Mouse (Mus musculus) kidney, adult 2 months (tissue): ENCODE results near the gene Dennd4c. TPM values are rescaled to one million over a fixed set of nuclear protein-coding genes. Genes with fewer than 3 reads are reported as not detected.

Source experiments
- DNase-seq: peaks from one replicate; pipeline ENCODE4 v3.0.0; 2021
- H3K27ac ChIP-seq: fragments of 200-500 bp; 2 replicates; pipeline ENCODE4 v1.5.1; 2012; ENCODE audit warnings: low read depth, low read length, control low read depth, inconsistent platforms; ENCODE audit not compliant: insufficient read depth
- H3K27me3 ChIP-seq: fragments of 200-500 bp; replicated peaks from 2 replicates; pipeline ENCODE4 v1.6.1; 2012; ENCODE audit warnings: mild to moderate bottlenecking, moderate library complexity, low read length, inconsistent platforms; ENCODE audit not compliant: control insufficient read depth, insufficient read depth
- H3K36me3 ChIP-seq: fragments of 200-500 bp; 2 replicates; pipeline ENCODE4 v1.6.1; 2012; ENCODE audit warnings: mild to moderate bottlenecking, moderate library complexity, low read length, inconsistent platforms; ENCODE audit not compliant: control insufficient read depth, insufficient read depth
- H3K4me1 ChIP-seq: fragments of 200-500 bp; 2 replicates; pipeline ENCODE4 v1.6.1; 2011; ENCODE audit warnings: low read length; ENCODE audit not compliant: control insufficient read depth, insufficient read depth
- H3K4me3 ChIP-seq: fragments of 200-500 bp; 2 replicates; pipeline ENCODE4 v1.5.1; 2011; ENCODE audit warnings: mild to moderate bottlenecking, low read depth, low read length, control low read depth; ENCODE audit not compliant: insufficient read depth
- CTCF ChIP-seq: fragments of 200-500 bp; conservative IDR thresholded peaks from 2 replicates; pipeline ENCODE4 v1.5.1; 2011; ENCODE audit warnings: low read depth, mild to moderate bottlenecking, control low read depth, low read length, moderate library complexity, mixed read lengths; ENCODE audit not compliant: insufficient read depth, insufficient read length
- POLR2A ChIP-seq: fragments of 200-500 bp; IDR thresholded peaks from one replicate; pipeline ENCODE4 v1.6.1; 2011; ENCODE audit warnings: low read depth, low read length, control low read depth
- WGBS: fragments of 180-500 bp; shearing (Covaris S2); methylation state at CpG from one replicate; pipeline ENCODE4 v1.1.7; 2018; 5-methylcytosine and 5-hydroxymethylcytosine counted together
- polyA plus RNA-seq: library from polyadenylated mRNA; depleted of rRNA; stranded (reverse); fragments of >200 nt; gene quantifications from 2 replicates; pipeline ENCODE4 v1.2.3, GENCODE M21; 2012

The Dennd4c gene
- polyA plus RNA-seq, 1 experiment: 5.6 TPM

DNA sequence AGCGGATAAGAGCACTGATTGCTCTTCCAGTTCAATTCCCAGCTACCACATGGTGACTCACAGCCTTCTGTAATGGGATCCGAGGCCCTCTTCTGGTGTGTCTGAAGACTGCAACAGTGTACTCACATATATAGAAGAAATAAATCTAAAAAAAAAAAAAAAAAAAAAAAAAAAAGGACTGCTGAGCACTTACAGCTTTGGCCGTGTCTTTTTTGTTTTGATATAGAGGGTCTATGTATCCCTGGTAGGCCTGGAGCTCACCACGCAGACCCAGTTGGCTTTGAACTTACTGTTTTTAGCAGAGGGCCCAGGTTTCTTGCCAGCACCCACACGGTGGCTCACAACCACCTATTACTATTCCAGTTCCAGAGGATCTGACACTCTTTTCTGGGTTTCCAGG, 115.7 kb downstream of the Dennd4c start:
- Histone ChIP-seq H3K27ac (no peak overlapping the region), H3K4me3 (no peak overlapping the region), H3K36me3 (no peaks in the 10 kb centered on the region), H3K27me3 (no peaks in the 10 kb centered on the region), H3K4me1 (no peaks in the 10 kb centered on the region)
- no peak for DNase-seq
- no peak for TF ChIP-seq POLR2A
- TF ChIP-seq CTCF: no peak
- 82% methylated on average over 5 of the region's 5 CpGs for WGBS

GRCm38 (mm10) chr4:86871988-86872387, 123.6 kb downstream of the Dennd4c start:
- Histone ChIP-seq H3K4me3 (no peak overlapping the region), H3K36me3 (no peaks in the 10 kb centered on the region)

GRCm38 (mm10) chr4:86873072-86873471, 124.7 kb downstream of the Dennd4c start:
- H3K4me1 ChIP-seq: no peaks in the 10 kb centered on the region
- no peaks in the 10 kb centered on the region for H3K36me3 ChIP-seq
- 65% methylated on average over 4 of the region's 4 CpGs for WGBS
- DNase-seq: no peak
- no peak overlapping the region for H3K4me3 ChIP-seq
- no peak overlapping the region for H3K27ac ChIP-seq
- no peak for TF ChIP-seq CTCF
- TF ChIP-seq POLR2A: no peak
- H3K27me3 ChIP-seq: no peaks in the 10 kb centered on the region

More at GRCm38 (mm10) chr4:86871988-86872387, 123.6 kb downstream of the Dennd4c start:
- no peaks in the 10 kb centered on the region for H3K4me1 ChIP-seq
- TF ChIP-seq POLR2A (no peak), CTCF (no peak)
- no peaks in the 10 kb centered on the region for H3K27me3 ChIP-seq
- H3K27ac ChIP-seq: no peak overlapping the region
- DNase-seq: no peak

- peak; percentile 97 for DNase-seq
- no peaks in the 10 kb centered on the region for H3K36me3 ChIP-seq
- no peak for TF ChIP-seq CTCF
- TF ChIP-seq POLR2A: peak; percentile 94
- H3K4me1 ChIP-seq: no peaks in the 10 kb centered on the region
- H3K4me3 ChIP-seq: peak within 1 kb of the TSS; percentile 99
- WGBS: 1% methylated on average over 60 of the region's 60 CpGs
- H3K27ac ChIP-seq: peak within 1 kb of the TSS; percentile 54
- H3K27me3 ChIP-seq: no peaks in the 10 kb centered on the region
These were observed 125.9 kb downstream of the Dennd4c start, which contains the start of gene Acer2 for GRCm38 (mm10) chr4:86874146-86874847. Gene Acer2, plus strand, starts transcription at chr4:86874396.

- no peak overlapping the region for H3K27ac ChIP-seq
- no peaks in the 10 kb centered on the region for H3K36me3 ChIP-seq
- WGBS: 87% methylated on average over 2 of the region's 2 CpGs
- no peaks in the 10 kb centered on the region for H3K27me3 ChIP-seq
- H3K4me3 ChIP-seq: no peak overlapping the region
- no peaks in the 10 kb centered on the region for H3K4me1 ChIP-seq
- TF ChIP-seq POLR2A (no peak), CTCF (no peak)
- no peak for DNase-seq
These were observed 131.1 kb downstream of the Dennd4c start for GRCm38 (mm10) chr4:86879477-86879876.

DNA sequence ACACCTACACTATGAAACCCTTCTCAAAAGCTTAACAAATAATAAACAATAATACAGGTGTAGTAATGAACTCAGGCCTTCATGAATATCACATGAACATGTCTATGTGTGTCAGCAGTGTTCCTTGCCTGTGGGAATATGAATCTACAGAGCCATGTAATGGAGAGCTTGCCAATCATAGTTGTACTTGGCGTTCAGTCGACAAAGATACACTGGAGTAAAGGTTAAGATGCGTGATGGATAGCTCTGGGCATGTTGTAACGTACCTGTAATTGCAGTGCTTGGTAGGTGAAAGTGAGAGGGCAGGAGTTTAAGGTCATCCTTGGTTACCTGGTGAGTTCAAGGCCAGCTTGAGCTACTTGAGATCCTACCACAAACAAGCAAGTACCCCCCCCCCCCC, 132.8 kb downstream of the Dennd4c start:
- no peak for TF ChIP-seq CTCF
- no peak for TF ChIP-seq POLR2A
- 90% methylated on average over 4 of the region's 4 CpGs for WGBS
- H3K27ac ChIP-seq: no peak overlapping the region
- H3K27me3 ChIP-seq: no peaks in the 10 kb centered on the region
- no peak for DNase-seq
- H3K36me3 ChIP-seq: no peaks in the 10 kb centered on the region
- no peak overlapping the region for H3K4me3 ChIP-seq
- no peaks in the 10 kb centered on the region; the same call in 1 of the 2 replicates for H3K4me1 ChIP-seq

DNA sequence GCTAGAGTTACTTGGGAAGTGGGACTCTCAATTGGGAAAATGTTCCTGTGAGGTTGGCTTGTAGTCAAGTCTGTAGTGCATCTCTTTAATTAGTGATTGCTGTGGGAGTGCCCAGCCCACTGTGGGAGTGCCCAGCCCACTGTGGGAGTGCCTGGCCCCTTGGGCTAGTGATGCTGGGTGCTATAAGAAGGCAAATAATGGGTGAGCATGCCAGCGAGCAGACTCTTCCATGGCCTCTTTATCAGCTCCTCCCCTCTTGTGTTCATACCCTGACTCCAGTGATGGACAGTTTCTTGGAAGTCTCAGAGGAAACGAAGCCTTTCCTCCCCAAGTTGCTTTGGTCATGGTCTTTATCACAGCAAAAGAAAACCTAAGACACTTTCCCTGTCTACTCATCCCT, 134.1 kb downstream of the Dennd4c start:
- H3K27ac ChIP-seq: 0 out of 2 replicates have a peak overlapping the region, but pooled peaks have one; percentile 29
- H3K4me1 ChIP-seq: no peaks in the 10 kb centered on the region; the same call in 1 of the 2 replicates
- WGBS: 34% methylated on average over 2 of the region's 2 CpGs

GRCm38 (mm10) chr4:86884945-86885344, 136.6 kb downstream of the Dennd4c start:
- peak; percentile 52 for DNase-seq
- no peak overlapping the region for H3K4me3 ChIP-seq
- 64% methylated on average over 4 of the region's 4 CpGs for WGBS
- no peaks in the 10 kb centered on the region; the same call in 1 of the 2 replicates for H3K36me3 ChIP-seq
- no peaks in the 10 kb centered on the region; the same call in 1 of the 2 replicates for H3K4me1 ChIP-seq
- no peaks in the 10 kb centered on the region for H3K27me3 ChIP-seq
- no peak overlapping the region for H3K27ac ChIP-seq
- TF ChIP-seq CTCF (peak; percentile 64), POLR2A (no peak)

More for the DNA sequence above, 134.1 kb downstream of the Dennd4c start:
- DNase-seq: peak; percentile 28
- Histone ChIP-seq H3K36me3 (no peaks in the 10 kb centered on the region), H3K4me3 (no peak overlapping the region), H3K27me3 (no peaks in the 10 kb centered on the region)
- TF ChIP-seq POLR2A (no peak), CTCF (no peak)
